Mouse (Mus musculus) forebrain, embryonic 14.5 days (tissue): ENCODE results near the gene Rps11. TPM values are rescaled to one million over a fixed set of nuclear protein-coding genes. Genes with fewer than 3 reads are reported as not detected.

Experiments
- ATAC-seq: fragments of 200-750 bp; cut with Nextera tagmentation; 2 replicates; pipeline ENCODE4 v1.8.0; 2017; ENCODE audit warnings: mild to moderate bottlenecking, moderate library complexity
- DNase-seq: peaks from one replicate; pipeline ENCODE4 v3.0.0-alpha.2; 2015; ENCODE audit warnings: low spot score
- H3K27ac ChIP-seq: fragments of 300-500 bp; sonication (generic); 2 replicates; pipeline ENCODE4 v1.5.1; 2014; ENCODE audit warnings: low read depth, mild to moderate bottlenecking, control low read depth, low read length, moderate library complexity
- H3K27me3 ChIP-seq: fragments of 300-500 bp; sonication (generic); replicated peaks from 2 replicates; pipeline ENCODE4 v1.6.1; 2014; ENCODE audit warnings: low read length, control low read depth, mixed read lengths; ENCODE audit not compliant: control insufficient read depth, insufficient read depth
- H3K36me3 ChIP-seq: fragments of 300-500 bp; sonication (generic); 2 replicates; pipeline ENCODE4 v1.6.1; 2014; ENCODE audit warnings: low read length, control low read depth; ENCODE audit not compliant: control insufficient read depth, insufficient read depth
- H3K4me1 ChIP-seq: fragments of 300-500 bp; sonication (generic); 2 replicates; pipeline ENCODE4 v1.6.1; 2014; ENCODE audit warnings: antibody characterized with exemption, low read length, control low read depth; ENCODE audit not compliant: control insufficient read depth, insufficient read depth
- H3K4me2 ChIP-seq: fragments of 300-500 bp; sonication (generic); 2 replicates; pipeline ENCODE4 v1.6.1; 2014; ENCODE audit warnings: mild to moderate bottlenecking, control low read depth, low read length
- H3K4me3 ChIP-seq: fragments of 300-500 bp; sonication (generic); 2 replicates; pipeline ENCODE4 v1.5.1; 2014; ENCODE audit warnings: low read depth, low read length, control low read depth
- H3K9ac ChIP-seq: fragments of 300-500 bp; sonication (generic); 2 replicates; pipeline ENCODE4 v1.6.1; 2014; ENCODE audit warnings: mild to moderate bottlenecking, low read length, control low read depth, moderate library complexity
- H3K9me3 ChIP-seq: fragments of 300-500 bp; sonication (generic); replicated peaks from 2 replicates; pipeline ENCODE4 v1.6.1; 2016; ENCODE audit warnings: low read length, control low read depth, mixed read lengths; ENCODE audit not compliant: control insufficient read depth
- WGBS: fragments of 180-500 bp; shearing (Covaris S2); extraction: QIAGEN DNeasy Blood & Tissue Kit; methylation state at CpG from one replicate; pipeline ENCODE4 v1.1.7; 2014; 5-methylcytosine and 5-hydroxymethylcytosine counted together
- polyA plus RNA-seq: library from polyadenylated mRNA; unstranded; fragments of >200 nt; fragmentation: Nextera tagmentation; extraction: Ambion mirVana; gene quantifications from 2 replicates; pipeline ENCODE4 v1.2.1, GENCODE M21; 2014

Rps11 gene
- polyA plus RNA-seq, 1 experiment from 2014 or later = 1,280 TPM

DNA sequence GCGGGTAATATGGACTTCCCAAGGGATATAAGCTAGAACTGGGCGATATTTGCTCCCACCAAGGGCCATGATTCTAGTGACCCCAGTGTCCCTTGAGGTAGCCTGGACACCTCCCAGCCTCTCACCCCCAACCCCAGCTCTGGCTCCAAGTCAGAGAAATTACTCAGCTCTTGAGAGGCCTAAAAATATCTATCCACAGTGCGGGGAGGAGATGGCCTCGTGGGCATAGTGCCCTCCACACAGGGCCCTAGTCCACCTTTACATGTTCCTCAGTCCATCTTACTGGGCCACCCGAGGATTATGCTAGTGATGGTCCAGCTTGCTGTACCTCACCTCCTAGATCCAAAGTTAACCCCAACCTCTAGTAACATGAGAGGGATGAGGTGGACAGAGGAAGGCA, 40.6 kb upstream of the Rps11 start:
- DNase-seq (no peak), ATAC-seq (no peak)
- 60% methylated on average over 5 of the region's 5 CpGs for WGBS
- H3K9ac ChIP-seq = peak overlapping the region; percentile 65
- peaks cover 10% of the 10 kb centered on the region for H3K4me1 ChIP-seq
- no peak overlapping the region for H3K27ac ChIP-seq
- peak overlapping the region; percentile 45 for H3K4me3 ChIP-seq
- no peaks in the 10 kb centered on the region for H3K36me3 ChIP-seq
- peak overlapping the region; percentile 57 for H3K4me2 ChIP-seq
- no peaks in the 10 kb centered on the region for H3K9me3 ChIP-seq
- H3K27me3 ChIP-seq = peaks cover 63% of the 10 kb centered on the region

- Histone ChIP-seq H3K36me3 (0 out of 2 replicates have a peak, but pooled peaks cover 7% of the 10 kb centered on the region), H3K27me3 (peaks cover 56% of the 10 kb centered on the region), H3K4me2 (peak within 1 kb of the TSS; percentile 57), H3K9ac (peak within 1 kb of the TSS; percentile 65), H3K4me1 (peaks cover 10% of the 10 kb centered on the region), H3K4me3 (peak within 1 kb of the TSS; percentile 45), H3K27ac (peak within 1 kb of the TSS; percentile 52; the same call in 1 of the 2 replicates), H3K9me3 (no peaks in the 10 kb centered on the region)
- ATAC-seq (no peak; the same call in 1 of the 2 replicates), DNase-seq (peak; percentile 45)
- WGBS = under 1% methylated on average over 40 of the region's 41 CpGs
These were observed 39.7 kb upstream of the Rps11 start, which contains the start of gene Slc17a7 for GRCm38 (mm10) chr7:45163735-45164490. Gene Slc17a7, plus strand, starts transcription at chr7:45163949.

DNA sequence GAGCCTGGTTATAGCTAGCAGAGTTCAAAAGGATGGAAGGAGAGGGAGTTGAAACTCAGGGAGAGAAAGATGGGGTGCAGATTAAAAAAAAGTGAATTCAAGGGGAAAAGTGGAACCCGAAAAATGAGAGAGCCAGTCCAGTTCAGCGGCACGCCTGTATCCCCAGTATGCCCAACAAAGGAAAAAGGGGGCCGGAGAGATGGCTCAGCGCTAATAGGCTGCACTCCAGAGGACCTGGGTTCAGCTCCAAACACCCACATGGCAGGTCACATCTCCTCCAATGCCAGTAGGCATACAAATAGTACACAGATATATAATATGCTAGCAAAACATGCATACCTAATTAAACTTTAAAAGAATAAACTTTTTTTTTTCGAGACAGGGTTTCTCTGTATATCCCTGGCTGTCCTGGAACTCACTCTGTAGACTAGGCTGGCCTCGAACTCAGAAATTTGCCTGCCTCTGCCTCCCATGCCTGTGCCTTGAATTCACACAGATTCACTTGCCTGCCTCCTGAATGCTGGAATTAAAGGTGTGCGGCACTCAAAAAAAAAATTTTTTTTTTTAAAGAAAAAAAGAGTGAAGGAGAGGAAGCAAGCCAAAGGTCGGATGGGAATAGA, 38.9 kb upstream of the Rps11 start:
- Histone ChIP-seq H3K4me2 (peak overlapping the region; percentile 57; the same call in 1 of the 2 replicates), H3K4me3 (no peak overlapping the region), H3K9me3 (no peaks in the 10 kb centered on the region), H3K9ac (no peak overlapping the region), H3K36me3 (0 out of 2 replicates have a peak, but pooled peaks cover 13% of the 10 kb centered on the region), H3K27ac (no peak overlapping the region), H3K27me3 (peaks cover 48% of the 10 kb centered on the region), H3K4me1 (peaks cover 7% of the 10 kb centered on the region)
- WGBS = 70% methylated on average over 9 of the region's 9 CpGs
- no peak for DNase-seq
- ATAC-seq = no peak

GRCm38 (mm10) chr7:45162551-45162950, 38.3 kb upstream of the Rps11 start:
- Histone ChIP-seq H3K9ac (peak overlapping the region; percentile 21; the same call in 1 of the 2 replicates), H3K27ac (peak overlapping the region; percentile 16; the same call in 1 of the 2 replicates), H3K27me3 (peaks cover 44% of the 10 kb centered on the region), H3K4me3 (peak overlapping the region; percentile 24; the same call in 1 of the 2 replicates), H3K4me1 (peaks cover 7% of the 10 kb centered on the region), H3K36me3 (peaks cover 18% of the 10 kb centered on the region; the same call in 1 of the 2 replicates), H3K4me2 (peak overlapping the region; percentile 56), H3K9me3 (no peaks in the 10 kb centered on the region)
- ATAC-seq = no peak; the same call in 1 of the 2 replicates
- DNase-seq = no peak
- 31% methylated on average over 6 of the region's 6 CpGs for WGBS

GRCm38 (mm10) chr7:45161612-45162473, 37.6 kb upstream of the Rps11 start:
- H3K27ac ChIP-seq = no peak overlapping the region; the same call in 1 of the 2 replicates
- peak overlapping the region; percentile 56 for H3K4me2 ChIP-seq
- H3K36me3 ChIP-seq = peaks cover 19% of the 10 kb centered on the region; the same call in 1 of the 2 replicates
- peak; percentile 89 for ATAC-seq
- peaks cover 7% of the 10 kb centered on the region for H3K4me1 ChIP-seq
- H3K4me3 ChIP-seq = peak overlapping the region; percentile 24
- peak; percentile 96 for DNase-seq
- H3K27me3 ChIP-seq = peaks cover 43% of the 10 kb centered on the region
- H3K9ac ChIP-seq = peak overlapping the region; percentile 21; the same call in 1 of the 2 replicates
- no peaks in the 10 kb centered on the region for H3K9me3 ChIP-seq
- WGBS = 5% methylated on average over 35 of the region's 35 CpGs

GRCm38 (mm10) chr7:45160866-45161265, 36.6 kb upstream of the Rps11 start:
- H3K27me3 ChIP-seq = peaks cover 34% of the 10 kb centered on the region
- 90% methylated on average over 3 of the region's 3 CpGs for WGBS
- DNase-seq (no peak), ATAC-seq (no peak)
- H3K4me2 ChIP-seq = no peak overlapping the region
- H3K9me3 ChIP-seq = no peaks in the 10 kb centered on the region
- peaks cover 19% of the 10 kb centered on the region; the same call in 1 of the 2 replicates for H3K36me3 ChIP-seq
- peaks cover 7% of the 10 kb centered on the region for H3K4me1 ChIP-seq
- H3K9ac ChIP-seq = no peak overlapping the region
- H3K27ac ChIP-seq = no peak overlapping the region
- no peak overlapping the region for H3K4me3 ChIP-seq

DNA sequence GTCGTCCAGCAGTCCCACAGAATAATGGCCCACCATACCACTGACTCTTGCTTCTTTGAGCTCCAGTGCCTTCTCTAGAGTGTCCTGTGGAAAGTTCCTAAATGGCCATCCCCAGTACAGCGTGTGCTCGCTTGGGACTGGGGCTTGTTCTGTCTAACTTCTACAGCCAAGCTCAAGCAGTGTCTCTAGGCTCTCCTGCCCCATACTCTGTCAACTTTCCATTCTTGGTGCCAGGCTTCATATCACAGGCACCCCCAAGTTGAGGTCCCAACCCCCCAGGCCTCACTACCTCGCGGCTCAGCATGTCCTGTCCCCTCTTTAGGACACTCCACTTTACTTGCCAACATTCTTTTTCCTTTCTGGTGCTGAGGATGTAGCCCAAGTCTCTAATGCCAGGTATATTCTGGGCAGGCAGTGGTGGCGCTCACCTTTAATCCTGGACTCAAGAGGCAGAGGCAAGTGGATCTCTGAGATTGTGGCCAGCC, 36.1 kb upstream of the Rps11 start:
- H3K4me2 ChIP-seq = no peak overlapping the region
- H3K27me3 ChIP-seq = peaks cover 29% of the 10 kb centered on the region
- H3K9me3 ChIP-seq = no peaks in the 10 kb centered on the region
- peaks cover 7% of the 10 kb centered on the region for H3K4me1 ChIP-seq
- 90% methylated on average over 6 of the region's 6 CpGs for WGBS
- no peak for ATAC-seq
- H3K27ac ChIP-seq = no peak overlapping the region
- no peak overlapping the region for H3K4me3 ChIP-seq
- no peak for DNase-seq
- H3K36me3 ChIP-seq = peaks cover 19% of the 10 kb centered on the region; the same call in 1 of the 2 replicates
- H3K9ac ChIP-seq = no peak overlapping the region

DNA sequence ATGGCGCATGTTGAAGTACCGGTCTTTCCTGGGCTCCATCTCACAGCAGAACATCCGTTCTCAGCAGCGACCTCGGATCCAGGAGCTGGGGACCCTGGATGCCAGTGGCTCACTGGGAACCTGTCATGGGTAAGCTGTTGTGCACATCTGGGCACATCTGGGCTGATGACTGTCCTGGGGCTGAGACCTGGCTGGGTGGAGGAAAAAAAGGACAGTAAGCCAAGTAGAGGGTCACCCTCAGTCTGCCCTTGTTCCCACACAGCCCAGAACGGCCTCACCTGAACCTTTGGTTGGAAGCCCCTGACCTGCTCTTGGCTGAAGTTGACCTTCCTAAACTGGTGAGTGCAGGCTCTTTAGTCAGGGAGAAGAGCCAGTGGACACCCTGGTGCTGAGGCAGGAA, 34.8 kb upstream of the Rps11 start:
- no peak for ATAC-seq
- Histone ChIP-seq H3K9ac (no peak overlapping the region), H3K36me3 (peaks cover 19% of the 10 kb centered on the region; the same call in 1 of the 2 replicates), H3K27me3 (peaks cover 16% of the 10 kb centered on the region), H3K27ac (no peak overlapping the region), H3K9me3 (no peaks in the 10 kb centered on the region), H3K4me1 (peaks cover 7% of the 10 kb centered on the region), H3K4me3 (no peak overlapping the region), H3K4me2 (no peak overlapping the region)
- WGBS = 95% methylated on average over 6 of the region's 6 CpGs
- DNase-seq = no peak
